Mouse (Mus musculus): ENCODE results near the gene Slamf6. TPM values are rescaled to one million over a fixed set of nuclear protein-coding genes. Genes with fewer than 3 reads are reported as not detected.
"Not testable (repeated sequence)": the region's sequence is repeated elsewhere in the genome, so short reads cannot be mapped to it uniquely, and the experiment has no call there.

The Slamf6 gene
- polyA plus RNA-seq (2012; rRNA removed) = 17.1 and 22.0 TPM in 2 replicates

GRCm38 (mm10) chr1:171917305-171918039 is at the start of gene Slamf6:
Gene Slamf6 (plus strand): TSS chr1:171917515.
- Histone ChIP-seq H3K27ac (ENCODE audit: insufficient read depth, low read length) (peak within 1 kb of the TSS; percentile 97), H3K4me1 (ENCODE audit: control insufficient read depth, insufficient read depth, insufficient read length) (peaks cover 15% of the 10 kb centered on the region; the same call in 1 of the 2 replicates), H3K27me3 (ENCODE audit: control insufficient read depth, insufficient read depth, low read length) (no peaks in the 10 kb centered on the region), H3K4me3 (ENCODE audit: extremely low read depth, insufficient read depth, insufficient read length) (peak within 1 kb of the TSS; percentile 73), H3K36me3 (ENCODE audit: control insufficient read depth, insufficient read depth, low read length) (no peaks in the 10 kb centered on the region)
- 10% methylated on average over 14 of the region's 14 CpGs for WGBS
- DNase-seq (ENCODE audit: low read depth in 1 of 2, low spot score in 2 of 2) = peak; percentile 53 to 62
- TF ChIP-seq POLR2A (IDR thresholded peaks at IDR 0.05; ENCODE audit: low read depth, low read length) (peak; percentile 3; the same call in 1 of the 2 replicates), CTCF (IDR thresholded peaks at IDR 0.05; ENCODE audit: extremely low read depth, insufficient read depth, insufficient read length, insufficient replicate concordance) (no peak)

- H3K4me3 ChIP-seq (ENCODE audit: extremely low read depth, insufficient read depth, insufficient read length) = no peak overlapping the region
- TF ChIP-seq CTCF (IDR thresholded peaks at IDR 0.05; ENCODE audit: extremely low read depth, insufficient read depth, insufficient read length, insufficient replicate concordance) = no peak
- no peak for TF ChIP-seq POLR2A (IDR thresholded peaks at IDR 0.05; ENCODE audit: low read depth, low read length)
Observed at GRCm38 (mm10) chr1:171886989-171887388, 30.3 kb upstream of the Slamf6 start.

GRCm38 (mm10) chr1:171895364-171895763 is 22.0 kb upstream of the Slamf6 start, which contains the start of gene Gm10521:
Gene Gm10521 (plus strand): TSS chr1:171895664.
- not testable (repeated sequence) for H3K27ac ChIP-seq (ENCODE audit: insufficient read depth, low read length); H3K4me3 ChIP-seq (ENCODE audit: extremely low read depth, insufficient read depth, insufficient read length); H3K27me3 ChIP-seq (ENCODE audit: control insufficient read depth, insufficient read depth, low read length); H3K4me1 ChIP-seq (ENCODE audit: control insufficient read depth, insufficient read depth, insufficient read length); DNase-seq (ENCODE audit: low read depth in 1 of 2, low spot score in 2 of 2); H3K36me3 ChIP-seq (ENCODE audit: control insufficient read depth, insufficient read depth, low read length)
- 80% methylated on average over 5 of the region's 5 CpGs for WGBS

More at GRCm38 (mm10) chr1:171886989-171887388, 30.3 kb upstream of the Slamf6 start:
- no peaks in the 10 kb centered on the region for H3K27me3 ChIP-seq (ENCODE audit: control insufficient read depth, insufficient read depth, low read length)
- WGBS = 89% methylated on average over 1 of the region's 1 CpGs
- DNase-seq (ENCODE audit: low read depth in 1 of 2, low spot score in 2 of 2) = no peak
- peaks cover 19% of the 10 kb centered on the region; the same call in 1 of the 2 replicates for H3K36me3 ChIP-seq (ENCODE audit: control insufficient read depth, insufficient read depth, low read length)
- H3K27ac ChIP-seq (ENCODE audit: insufficient read depth, low read length) = no peak overlapping the region
- no peaks in the 10 kb centered on the region for H3K4me1 ChIP-seq (ENCODE audit: control insufficient read depth, insufficient read depth, insufficient read length)

- DNase-seq (ENCODE audit: low read depth in 1 of 2, low spot score in 2 of 2) = no peak
- no peaks in the 10 kb centered on the region; the same call in 1 of the 2 replicates for H3K36me3 ChIP-seq (ENCODE audit: control insufficient read depth, insufficient read depth, low read length)
- TF ChIP-seq CTCF (IDR thresholded peaks at IDR 0.05; ENCODE audit: extremely low read depth, insufficient read depth, insufficient read length, insufficient replicate concordance) = no peak
- no peak for TF ChIP-seq POLR2A (IDR thresholded peaks at IDR 0.05; ENCODE audit: low read depth, low read length)
- no peak overlapping the region for H3K4me3 ChIP-seq (ENCODE audit: extremely low read depth, insufficient read depth, insufficient read length)
- no peaks in the 10 kb centered on the region for H3K27me3 ChIP-seq (ENCODE audit: control insufficient read depth, insufficient read depth, low read length)
- H3K27ac ChIP-seq (ENCODE audit: insufficient read depth, low read length) = no peak overlapping the region
- WGBS = 91% methylated on average over 1 of the region's 1 CpGs
- peaks cover 2% of the 10 kb centered on the region; the same call in 1 of the 2 replicates for H3K4me1 ChIP-seq (ENCODE audit: control insufficient read depth, insufficient read depth, insufficient read length)
Observed at GRCm38 (mm10) chr1:171904011-171904410, 13.3 kb upstream of the Slamf6 start.

GRCm38 (mm10) chr1:171915638-171916458 is 1.5 kb upstream of the Slamf6 start:
- Histone ChIP-seq H3K36me3 (ENCODE audit: control insufficient read depth, insufficient read depth, low read length) (no peaks in the 10 kb centered on the region), H3K4me1 (ENCODE audit: control insufficient read depth, insufficient read depth, insufficient read length) (peaks cover 15% of the 10 kb centered on the region; the same call in 1 of the 2 replicates), H3K27ac (ENCODE audit: insufficient read depth, low read length) (peak overlapping the region; percentile 58), H3K4me3 (ENCODE audit: extremely low read depth, insufficient read depth, insufficient read length) (no peak overlapping the region), H3K27me3 (ENCODE audit: control insufficient read depth, insufficient read depth, low read length) (no peaks in the 10 kb centered on the region)
- TF ChIP-seq CTCF (IDR thresholded peaks at IDR 0.05; ENCODE audit: extremely low read depth, insufficient read depth, insufficient read length, insufficient replicate concordance) (no peak), POLR2A (IDR thresholded peaks at IDR 0.05; ENCODE audit: low read depth, low read length) (no peak)
- peak; percentile 44 to 64 for DNase-seq (ENCODE audit: low read depth in 1 of 2, low spot score in 2 of 2)
- WGBS = 53% methylated on average over 13 of the region's 13 CpGs

- 26% methylated on average over 12 of the region's 12 CpGs for WGBS
- Histone ChIP-seq H3K4me1 (ENCODE audit: control insufficient read depth, insufficient read depth, insufficient read length) (peaks cover 17% of the 10 kb centered on the region; the same call in 1 of the 2 replicates), H3K27me3 (ENCODE audit: control insufficient read depth, insufficient read depth, low read length) (no peaks in the 10 kb centered on the region), H3K27ac (ENCODE audit: insufficient read depth, low read length) (peak overlapping the region; percentile 97), H3K4me3 (ENCODE audit: extremely low read depth, insufficient read depth, insufficient read length) (peak overlapping the region; percentile 73), H3K36me3 (ENCODE audit: control insufficient read depth, insufficient read depth, low read length) (no peaks in the 10 kb centered on the region)
- DNase-seq (ENCODE audit: low read depth in 1 of 2, low spot score in 2 of 2) = no peak
- TF ChIP-seq CTCF (IDR thresholded peaks at IDR 0.05; ENCODE audit: extremely low read depth, insufficient read depth, insufficient read length, insufficient replicate concordance) (no peak), POLR2A (IDR thresholded peaks at IDR 0.05; ENCODE audit: low read depth, low read length) (no peak)
Observed at GRCm38 (mm10) chr1:171918136-171918920, 1.0 kb downstream of the Slamf6 start.

Measured in spleen, adult 2 months (tissue).